Mouse (Mus musculus) heart, embryonic 11.5 days (tissue): ENCODE results near the gene Apol6. TPM values are rescaled to one million over a fixed set of nuclear protein-coding genes. Genes with fewer than 3 reads are reported as not detected.

ENCODE experiments used
- ATAC-seq: fragments of 200-750 bp; cut with Nextera tagmentation; replicated peaks from 2 replicates; pipeline ENCODE4 v1.8.0; 2017; ENCODE audit warnings: moderate library complexity; ENCODE audit not compliant: insufficient number of reproducible peaks, low FRiP score, low TSS enrichment
- H3K27ac ChIP-seq: fragments of 300-500 bp; sonication (generic); 2 replicates; pipeline ENCODE4 v1.5.1; 2014; ENCODE audit warnings: mild to moderate bottlenecking, low read depth, low read length
- H3K27me3 ChIP-seq: fragments of 300-500 bp; sonication (generic); 2 replicates; pipeline ENCODE4 v1.6.1; 2014; ENCODE audit warnings: mild to moderate bottlenecking, low read length, mixed read lengths; ENCODE audit not compliant: control insufficient read depth, insufficient read depth
- H3K36me3 ChIP-seq: fragments of 300-500 bp; sonication (generic); 2 replicates; pipeline ENCODE4 v1.6.1; 2014; ENCODE audit warnings: mild to moderate bottlenecking, low read length, moderate library complexity, mixed read lengths; ENCODE audit not compliant: control insufficient read depth, insufficient read depth
- H3K4me1 ChIP-seq: fragments of 300-500 bp; sonication (generic); 2 replicates; pipeline ENCODE4 v1.6.1; 2014; ENCODE audit warnings: low read length; ENCODE audit not compliant: control insufficient read depth, insufficient read depth
- H3K4me2 ChIP-seq: fragments of 300-500 bp; sonication (generic); 2 replicates; pipeline ENCODE4 v1.6.1; 2014; ENCODE audit warnings: mild to moderate bottlenecking, moderate library complexity
- H3K4me3 ChIP-seq: fragments of 300-500 bp; sonication (generic); 2 replicates; pipeline ENCODE4 v1.5.1; 2014; ENCODE audit warnings: low read depth, low read length
- H3K9ac ChIP-seq: fragments of 300-500 bp; sonication (generic); 2 replicates; pipeline ENCODE4 v1.6.1; 2014; ENCODE audit warnings: mild to moderate bottlenecking, low read depth, low read length, moderate library complexity
- H3K9me3 ChIP-seq: fragments of 300-500 bp; sonication (generic); replicated peaks from 2 replicates; pipeline ENCODE4 v1.6.1; 2016; ENCODE audit warnings: low read length; ENCODE audit not compliant: control insufficient read depth
- WGBS: fragments of 180-500 bp; shearing (Covaris S2); extraction: QIAGEN DNeasy Blood & Tissue Kit; methylation state at CpG from one replicate; pipeline ENCODE4 v1.1.7; 2014; ENCODE audit not compliant: insufficient replicate concordance; 5-methylcytosine and 5-hydroxymethylcytosine counted together
- polyA plus RNA-seq: library from polyadenylated mRNA; unstranded; fragments of >200 nt; fragmentation: Nextera tagmentation; extraction: Ambion mirVana; gene quantifications from 2 replicates; pipeline ENCODE4 v1.2.1, GENCODE M21; 2014

Gene Apol6
- 0.16 and 0.52 TPM in 2 replicates for polyA plus RNA-seq

GRCm38 (mm10) chr15:77044597-77045320, at the start of gene Apol6:
TSS of gene Apol6 (plus strand) at chr15:77044729.
- H3K36me3 ChIP-seq: no peaks in the 10 kb centered on the region
- no peak within 1 kb of the TSS for H3K4me3 ChIP-seq
- no peak within 1 kb of the TSS for H3K4me2 ChIP-seq
- H3K4me1 ChIP-seq: peaks cover 22% of the 10 kb centered on the region
- no peaks in the 10 kb centered on the region for H3K9me3 ChIP-seq
- H3K9ac ChIP-seq: no peak within 1 kb of the TSS
- WGBS: 72% methylated on average over 12 of the region's 12 CpGs
- no peaks in the 10 kb centered on the region for H3K27me3 ChIP-seq
- H3K27ac ChIP-seq: no peak within 1 kb of the TSS
- no peak for ATAC-seq

- H3K4me3 ChIP-seq: no peak overlapping the region
- 0 out of 2 replicates have a peak, but pooled peaks cover 4% of the 10 kb centered on the region for H3K27me3 ChIP-seq
- peaks cover 5% of the 10 kb centered on the region; the same call in 1 of the 2 replicates for H3K4me1 ChIP-seq
- H3K9ac ChIP-seq: no peak overlapping the region
- no peak overlapping the region for H3K4me2 ChIP-seq
- ATAC-seq: no peak
- no peaks in the 10 kb centered on the region for H3K9me3 ChIP-seq
- 76% methylated on average over 2 of the region's 2 CpGs for WGBS
- no peak overlapping the region for H3K27ac ChIP-seq
- no peaks in the 10 kb centered on the region for H3K36me3 ChIP-seq
Observed at GRCm38 (mm10) chr15:76998048-76998447, 46.5 kb upstream of the Apol6 start.

GRCm38 (mm10) chr15:76998878-76999588, 45.5 kb upstream of the Apol6 start:
- Histone ChIP-seq H3K4me1 (peaks cover 5% of the 10 kb centered on the region; the same call in 1 of the 2 replicates), H3K27ac (no peak overlapping the region), H3K9ac (peak overlapping the region; percentile 54; the same call in 1 of the 2 replicates), H3K9me3 (no peaks in the 10 kb centered on the region), H3K4me2 (peak overlapping the region; percentile 46), H3K36me3 (no peaks in the 10 kb centered on the region), H3K27me3 (0 out of 2 replicates have a peak, but pooled peaks cover 4% of the 10 kb centered on the region), H3K4me3 (no peak overlapping the region)
- peak; percentile 49 for ATAC-seq
- WGBS: 34% methylated on average over 21 of the region's 21 CpGs

- H3K4me1 ChIP-seq: peaks cover 5% of the 10 kb centered on the region; the same call in 1 of the 2 replicates
- H3K4me3 ChIP-seq: no peak overlapping the region
- no peak overlapping the region for H3K4me2 ChIP-seq
- 0 out of 2 replicates have a peak, but pooled peaks cover 4% of the 10 kb centered on the region for H3K27me3 ChIP-seq
- H3K36me3 ChIP-seq: no peaks in the 10 kb centered on the region
- 80% methylated on average over 3 of the region's 3 CpGs for WGBS
- H3K27ac ChIP-seq: no peak overlapping the region
- H3K9ac ChIP-seq: no peak overlapping the region
- ATAC-seq: no peak
- H3K9me3 ChIP-seq: no peaks in the 10 kb centered on the region
Observed at GRCm38 (mm10) chr15:77003173-77003867, 41.2 kb upstream of the Apol6 start.

- H3K27me3 ChIP-seq: 0 out of 2 replicates have a peak, but pooled peaks cover 4% of the 10 kb centered on the region
- no peaks in the 10 kb centered on the region for H3K36me3 ChIP-seq
- H3K4me2 ChIP-seq: no peak overlapping the region
- 22% methylated on average over 3 of the region's 3 CpGs for WGBS
- H3K27ac ChIP-seq: no peak overlapping the region
- ATAC-seq: no peak
- no peak overlapping the region for H3K9ac ChIP-seq
- peaks cover 2% of the 10 kb centered on the region; the same call in 1 of the 2 replicates for H3K4me1 ChIP-seq
- no peaks in the 10 kb centered on the region for H3K9me3 ChIP-seq
- H3K4me3 ChIP-seq: no peak overlapping the region
Observed at GRCm38 (mm10) chr15:77003868-77004215, 40.7 kb upstream of the Apol6 start.

GRCm38 (mm10) chr15:77008851-77009250, 35.7 kb upstream of the Apol6 start:
- 90% methylated on average over 6 of the region's 6 CpGs for WGBS
- H3K9me3 ChIP-seq: no peaks in the 10 kb centered on the region
- ATAC-seq: no peak
- no peak overlapping the region for H3K27ac ChIP-seq
- no peak overlapping the region for H3K4me3 ChIP-seq
- H3K27me3 ChIP-seq: no peaks in the 10 kb centered on the region
- H3K4me1 ChIP-seq: peaks cover 12% of the 10 kb centered on the region
- no peak overlapping the region for H3K9ac ChIP-seq
- no peak overlapping the region for H3K4me2 ChIP-seq
- no peaks in the 10 kb centered on the region for H3K36me3 ChIP-seq

- Histone ChIP-seq H3K4me2 (peak overlapping the region; percentile 61), H3K27me3 (no peaks in the 10 kb centered on the region), H3K36me3 (no peaks in the 10 kb centered on the region), H3K9me3 (no peaks in the 10 kb centered on the region), H3K9ac (peak overlapping the region; percentile 80), H3K4me1 (peaks cover 46% of the 10 kb centered on the region), H3K27ac (peak overlapping the region; percentile 99), H3K4me3 (peak overlapping the region; percentile 29)
- peak; percentile 64; the same call in 1 of the 2 replicates for ATAC-seq
- 8% methylated on average over 15 of the region's 15 CpGs for WGBS
Observed at GRCm38 (mm10) chr15:77013753-77014241, 30.7 kb upstream of the Apol6 start.

GRCm38 (mm10) chr15:77014431-77014830, 30.1 kb upstream of the Apol6 start:
- ATAC-seq: no peak
- H3K4me1 ChIP-seq: peaks cover 51% of the 10 kb centered on the region
- no peaks in the 10 kb centered on the region for H3K27me3 ChIP-seq
- 33% methylated on average over 6 of the region's 6 CpGs for WGBS
- H3K9ac ChIP-seq: peak overlapping the region; percentile 56
- no peaks in the 10 kb centered on the region for H3K36me3 ChIP-seq
- 0 out of 2 replicates have a peak overlapping the region, but pooled peaks have one; percentile 2 for H3K4me3 ChIP-seq
- H3K27ac ChIP-seq: peak overlapping the region; percentile 99
- H3K4me2 ChIP-seq: peak overlapping the region; percentile 61
- H3K9me3 ChIP-seq: no peaks in the 10 kb centered on the region
